Mouse (Mus musculus) stomach, postnatal 0 days (tissue): ENCODE results near the gene Crb2. TPM values are rescaled to one million over a fixed set of nuclear protein-coding genes. Genes with fewer than 3 reads are reported as not detected.

Experiments
- ATAC-seq: fragments of 200-750 bp; cut with Nextera tagmentation; 2 replicates; pipeline ENCODE4 v1.8.0; 2017; ENCODE audit not compliant: low FRiP score, low TSS enrichment
- DNase-seq: peaks from one replicate; pipeline ENCODE4 v3.0.0-alpha.2; 2016; ENCODE audit warnings: low spot score
- H3K27ac ChIP-seq: fragments of 300-500 bp; sonication (generic); replicated peaks from 2 replicates; pipeline ENCODE4 v1.5.1; 2014; ENCODE audit warnings: mild to moderate bottlenecking, control low read depth
- H3K27me3 ChIP-seq: fragments of 300-500 bp; sonication (generic); 2 replicates; pipeline ENCODE4 v1.6.1; 2014; ENCODE audit warnings: low read length; ENCODE audit not compliant: control insufficient read depth, insufficient read depth
- H3K36me3 ChIP-seq: fragments of 300-500 bp; sonication (generic); 2 replicates; pipeline ENCODE4 v1.6.1; 2014; ENCODE audit warnings: low read length, mixed read lengths; ENCODE audit not compliant: control insufficient read depth, insufficient read depth
- H3K4me1 ChIP-seq: fragments of 300-500 bp; sonication (generic); replicated peaks from 2 replicates; pipeline ENCODE4 v1.6.1; 2014; ENCODE audit warnings: antibody characterized with exemption; ENCODE audit not compliant: control insufficient read depth, insufficient read depth
- H3K4me2 ChIP-seq: fragments of 300-500 bp; sonication (generic); replicated peaks from 2 replicates; pipeline ENCODE4 v1.6.1; 2014; ENCODE audit warnings: low read depth, mild to moderate bottlenecking, control low read depth, moderate library complexity
- H3K4me3 ChIP-seq: fragments of 300-500 bp; sonication (generic); 2 replicates; pipeline ENCODE4 v1.5.1; 2014; ENCODE audit warnings: low read depth, low read length, control low read depth
- H3K9ac ChIP-seq: fragments of 300-500 bp; sonication (generic); 2 replicates; pipeline ENCODE4 v1.6.1; 2014; ENCODE audit warnings: mild to moderate bottlenecking, low read length, control low read depth, mixed read lengths
- H3K9me3 ChIP-seq: fragments of 300-500 bp; sonication (generic); 2 replicates; pipeline ENCODE4 v1.6.1; 2016; ENCODE audit warnings: low read length; ENCODE audit not compliant: control insufficient read depth
- CTCF ChIP-seq: IDR thresholded peaks from 2 replicates; pipeline ENCODE4 v1.5.1; 2016; ENCODE audit warnings: antibody characterized with exemption, low read depth, mild to moderate bottlenecking, moderate library complexity
- EP300 ChIP-seq: optimal IDR thresholded peaks from 2 replicates; pipeline ENCODE3; 2016; ENCODE audit warnings: antibody characterized with exemption
- WGBS: fragments of 180-500 bp; shearing (Covaris S2); extraction: QIAGEN DNeasy Blood & Tissue Kit; methylation state at CpG from one replicate; pipeline ENCODE4 v1.1.7; 2014; 5-methylcytosine and 5-hydroxymethylcytosine counted together
- polyA plus RNA-seq: library from polyadenylated mRNA; unstranded; fragments of >200 nt; fragmentation: Nextera tagmentation; extraction: Ambion mirVana; gene quantifications from 2 replicates; pipeline ENCODE4 v1.2.1, GENCODE M21; 2015

Gene Crb2
- polyA plus RNA-seq, 1 experiment from 2014 or later: 0.74 TPM

GRCm38 (mm10) chr2:37769793-37770192, 6.3 kb upstream of the Crb2 start:
- H3K27me3 ChIP-seq: no peaks in the 10 kb centered on the region
- DNase-seq (no peak), ATAC-seq (no peak)
- no peaks in the 10 kb centered on the region for H3K36me3 ChIP-seq
- H3K4me3 ChIP-seq: no peak overlapping the region
- TF ChIP-seq EP300: no peak
- no peak for TF ChIP-seq CTCF
- no peaks in the 10 kb centered on the region for H3K9me3 ChIP-seq
- H3K4me1 ChIP-seq: no peaks in the 10 kb centered on the region; the same call in 1 of the 2 replicates
- no peak overlapping the region for H3K27ac ChIP-seq
- 90% methylated on average over 8 of the region's 8 CpGs for WGBS
- H3K9ac ChIP-seq: no peak overlapping the region
- H3K4me2 ChIP-seq: no peak overlapping the region

- Histone ChIP-seq H3K27me3 (no peaks in the 10 kb centered on the region), H3K27ac (no peak overlapping the region), H3K4me1 (peaks cover 3% of the 10 kb centered on the region; the same call in 1 of the 2 replicates), H3K4me2 (peak overlapping the region; percentile 61), H3K4me3 (peak overlapping the region; percentile 25), H3K9me3 (no peaks in the 10 kb centered on the region), H3K36me3 (no peaks in the 10 kb centered on the region), H3K9ac (no peak overlapping the region)
- DNase-seq: peak; percentile 85
- TF ChIP-seq CTCF (peak; percentile 73), EP300 (no peak)
- ATAC-seq: peak; percentile 84
- WGBS: 2% methylated on average over 18 of the region's 18 CpGs
Measured at GRCm38 (mm10) chr2:37771618-37772285, 4.3 kb upstream of the Crb2 start.

DNA sequence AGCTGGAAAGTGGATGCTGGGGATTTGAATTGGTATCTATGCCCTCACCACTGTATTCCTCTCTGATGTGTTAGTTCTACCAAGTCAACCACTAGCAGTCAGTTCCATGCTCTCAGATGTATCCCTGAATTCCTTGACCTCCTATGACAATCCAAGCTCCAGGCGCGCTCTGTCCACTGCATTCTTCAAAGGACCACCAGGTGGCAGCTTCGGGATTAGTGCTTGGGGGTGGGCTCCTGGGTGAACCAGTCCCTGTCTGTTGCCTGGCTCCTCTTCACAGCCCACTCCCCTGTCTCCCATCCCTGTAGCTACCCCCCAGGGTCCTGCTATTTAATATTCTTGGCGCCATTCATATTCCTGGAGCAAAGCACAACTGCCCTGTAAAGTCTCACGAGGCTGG, 1.5 kb upstream of the Crb2 start:
- H3K9ac ChIP-seq: no peak overlapping the region

GRCm38 (mm10) chr2:37776611-37777411, 762 bp downstream of the Crb2 start:
- no peak for DNase-seq
- TF ChIP-seq CTCF (no peak), EP300 (no peak)
- peaks cover 3% of the 10 kb centered on the region; the same call in 1 of the 2 replicates for H3K4me1 ChIP-seq
- H3K9ac ChIP-seq: 0 out of 2 replicates have a peak overlapping the region, but pooled peaks have one; percentile 43
- no peak overlapping the region for H3K27ac ChIP-seq
- 23% methylated on average over 20 of the region's 20 CpGs for WGBS
- H3K9me3 ChIP-seq: no peaks in the 10 kb centered on the region
- peaks cover 4% of the 10 kb centered on the region; the same call in 1 of the 2 replicates for H3K27me3 ChIP-seq
- H3K4me2 ChIP-seq: peak overlapping the region; percentile 46
- no peak for ATAC-seq
- H3K4me3 ChIP-seq: peak overlapping the region; percentile 18; the same call in 1 of the 2 replicates
- no peaks in the 10 kb centered on the region for H3K36me3 ChIP-seq

More for the DNA sequence above, 1.5 kb upstream of the Crb2 start:
- H3K4me3 ChIP-seq: no peak overlapping the region
- WGBS: 19% methylated on average over 5 of the region's 5 CpGs
- ATAC-seq (no peak), DNase-seq (peak; percentile 54)
- no peaks in the 10 kb centered on the region for H3K9me3 ChIP-seq
- peaks cover 4% of the 10 kb centered on the region; the same call in 1 of the 2 replicates for H3K27me3 ChIP-seq
- H3K36me3 ChIP-seq: no peaks in the 10 kb centered on the region
- TF ChIP-seq CTCF: peak; percentile 80
- no peak for TF ChIP-seq EP300
- H3K4me1 ChIP-seq: peaks cover 3% of the 10 kb centered on the region; the same call in 1 of the 2 replicates
- no peak overlapping the region for H3K27ac ChIP-seq
- no peak overlapping the region for H3K4me2 ChIP-seq

DNA sequence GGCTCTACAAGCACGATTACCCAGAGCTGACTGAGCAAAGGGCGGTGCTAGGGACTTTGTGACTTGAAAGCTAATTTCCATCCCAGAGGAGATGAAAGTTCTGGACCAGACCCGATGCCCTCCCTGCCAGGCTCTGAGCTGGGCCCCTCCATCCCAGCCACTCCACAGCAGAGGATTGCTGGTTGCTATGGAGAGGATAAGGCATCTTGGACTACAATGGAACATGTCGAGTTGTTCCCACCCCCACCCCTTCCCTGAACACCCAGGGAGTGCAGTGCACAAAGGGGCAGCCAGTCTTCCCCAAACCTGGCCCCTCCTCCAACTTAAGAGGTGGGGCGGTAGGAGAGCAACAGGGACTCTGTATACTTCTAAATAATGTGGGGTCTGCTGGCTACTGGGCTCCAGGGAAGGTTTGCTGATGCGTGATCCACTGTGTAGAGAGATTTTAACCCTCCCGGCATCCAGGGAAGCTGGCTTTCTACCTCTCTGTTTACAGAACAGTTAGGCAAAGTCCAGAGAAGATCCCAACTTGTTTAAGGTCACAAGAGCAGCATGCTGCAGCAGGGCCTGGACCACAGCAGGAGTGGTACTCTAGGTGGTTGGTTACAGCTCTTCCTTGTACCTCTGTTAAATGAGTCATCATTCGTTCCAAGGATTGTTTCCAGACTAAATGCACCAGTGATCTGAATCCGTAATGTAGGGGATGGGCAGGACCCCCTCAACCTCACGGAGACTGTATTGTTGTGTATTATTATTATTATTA, 2.1 kb downstream of the Crb2 start:
- Histone ChIP-seq H3K27ac (no peak overlapping the region), H3K36me3 (no peaks in the 10 kb centered on the region), H3K4me3 (no peak overlapping the region), H3K4me1 (peaks cover 3% of the 10 kb centered on the region; the same call in 1 of the 2 replicates), H3K9me3 (no peaks in the 10 kb centered on the region), H3K27me3 (peaks cover 4% of the 10 kb centered on the region; the same call in 1 of the 2 replicates), H3K4me2 (no peak overlapping the region), H3K9ac (no peak overlapping the region)
- no peak for ATAC-seq
- TF ChIP-seq EP300 (no peak), CTCF (no peak)
- WGBS: 45% methylated on average over 10 of the region's 10 CpGs
- DNase-seq: no peak
